Mouse (Mus musculus): ENCODE measurements around the gene Actr3b. TPM values are rescaled to one million over a fixed set of nuclear protein-coding genes. Genes with fewer than 3 reads are reported as not detected.

Actr3b gene
- polyA plus RNA-seq (2012; ENCODE audit: low replicate concordance) = 1.7 and 2.0 TPM in 2 replicates

DNA sequence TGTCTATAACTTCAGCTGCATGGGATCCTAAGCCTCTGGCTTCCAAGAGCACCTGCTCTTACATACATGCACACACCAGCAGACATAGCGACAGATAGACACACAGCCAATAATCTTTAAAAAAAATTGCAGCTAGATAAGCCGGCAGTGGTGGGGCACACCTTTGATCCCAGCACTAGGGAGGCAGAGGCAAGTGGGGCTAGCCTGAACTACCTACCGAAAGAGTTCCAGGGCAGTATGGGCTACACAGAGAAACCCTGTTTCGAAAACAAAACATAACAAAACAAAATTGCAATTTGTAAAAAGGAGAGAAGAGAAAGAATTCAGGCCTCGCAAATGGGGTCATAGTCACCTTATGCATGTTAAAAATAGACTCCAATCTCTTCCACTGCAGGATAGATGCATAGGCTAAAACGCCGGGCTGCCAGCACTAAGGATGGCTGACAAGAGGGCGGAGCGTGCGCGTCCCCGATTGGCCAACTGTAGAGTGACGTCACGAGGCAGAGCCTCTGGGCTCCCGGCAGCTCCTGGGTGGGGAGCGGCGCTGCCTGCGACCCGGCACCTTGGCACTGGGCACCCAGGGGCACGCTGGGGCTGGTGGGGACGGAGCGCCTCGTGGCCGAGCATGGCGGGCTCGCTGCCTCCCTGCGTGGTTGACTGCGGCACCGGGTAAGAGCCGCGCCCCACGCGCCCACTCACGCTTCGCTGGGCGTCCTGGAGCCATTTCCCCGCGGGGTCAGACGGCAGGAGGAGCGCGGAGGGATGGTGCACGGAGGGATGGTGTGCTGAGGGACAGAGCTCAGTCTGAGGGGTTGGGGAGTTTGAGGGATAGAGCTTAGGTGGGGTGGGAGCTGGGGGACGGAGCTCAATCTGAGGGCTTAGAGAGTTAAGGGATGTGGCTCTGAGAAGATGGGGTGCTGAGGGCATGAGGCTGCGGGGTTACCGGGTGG, at the start of gene Actr3b:
TSS of gene Actr3b (plus strand) at position 538 of the 950 bp plus-strand sequence.

Other genes with a start within 250 kb of the Actr3b start
- not detected in 2 replicates for gene Cct8l1, start 243.9 kb upstream of the Actr3b start, polyA plus RNA-seq (2012; ENCODE audit: low replicate concordance)
- gene Xrcc2, start 54.2 kb upstream of the Actr3b start, polyA plus RNA-seq (2012; ENCODE audit: low replicate concordance) = 0.85 and 2.2 TPM in 2 replicates
- not detected in 2 replicates for gene Gm21663, start 182.4 kb downstream of the Actr3b start, polyA plus RNA-seq (2012; ENCODE audit: low replicate concordance)
- not detected in 2 replicates for gene Gm21671, start 194.4 kb downstream of the Actr3b start, polyA plus RNA-seq (2012; ENCODE audit: low replicate concordance)
- gene Gm21680, start 212.7 kb downstream of the Actr3b start, polyA plus RNA-seq (2012; ENCODE audit: low replicate concordance) = not detected in 2 replicates
- gene Gm21698, start 228.7 kb downstream of the Actr3b start, polyA plus RNA-seq (2012; ENCODE audit: low replicate concordance) = 0.05 TPM in 1 of 2 replicates, not detected in the other
- gene Gm1979, start 244.8 kb downstream of the Actr3b start, polyA plus RNA-seq (2012; ENCODE audit: low replicate concordance) = not detected in 2 replicates

Measured in hematopoietic multipotent progenitor cell, adult 10-12 weeks (in vitro differentiated cells).